Mouse (Mus musculus): ENCODE results near the gene Sebox. TPM values are rescaled to one million over a fixed set of nuclear protein-coding genes. Genes with fewer than 3 reads are reported as not detected.

Sebox gene
- total and polyA plus RNA-seq, 2 experiments from 2014 or later, result 0.71 TPM; not detected in 1

DNA sequence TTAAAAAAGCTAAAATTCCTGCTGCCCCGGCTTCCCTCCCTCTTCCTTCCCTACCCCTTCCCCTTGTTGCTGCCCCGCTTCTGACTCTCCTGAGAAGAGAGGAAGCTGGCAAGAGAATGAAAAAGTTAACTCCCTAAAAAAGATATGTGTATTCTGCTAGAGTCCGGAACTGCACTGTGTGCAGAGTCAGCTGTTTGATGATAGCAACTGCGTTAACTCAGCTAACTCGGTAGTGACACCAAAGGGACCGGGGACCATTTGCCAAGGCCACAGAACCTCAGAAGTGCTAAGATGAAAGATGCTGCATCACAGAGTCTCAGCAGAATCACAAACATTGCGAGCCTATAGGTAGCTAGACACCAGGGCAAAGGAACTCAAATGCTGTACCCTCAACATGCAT is 35.7 kb upstream of the Sebox start:
- Histone ChIP-seq H3K27me3 (ENCODE audit: insufficient read depth, low read length) (no peaks in the 10 kb centered on the region), H3K36me3 (ENCODE audit: insufficient read depth, low read length) (0 out of 2 replicates have a peak, but pooled peaks cover 5% of the 10 kb centered on the region), H3K9ac (replicated peaks; ENCODE audit: low read length, poor library complexity, severe bottlenecking) (no peak overlapping the region), H3K9me3 (ENCODE audit: low read length) (no peaks in the 10 kb centered on the region), H3K4me3 (ENCODE audit: low read depth, low read length) (no peak overlapping the region), H3K4me2 (ENCODE audit: low read depth, low read length, poor library complexity, severe bottlenecking) (no peak overlapping the region), H3K27ac (ENCODE audit: low read depth, low read length) (no peak overlapping the region), H3K4me1 (ENCODE audit: insufficient read depth, low read length) (peaks cover 5% of the 10 kb centered on the region; the same call in 1 of the 2 replicates)
- WGBS, result 87% methylated on average over 7 of the region's 7 CpGs
- no peak for TF ChIP-seq CTCF (IDR thresholded peaks at IDR 0.05)
- ATAC-seq (ENCODE audit: low FRiP score) (no peak), DNase-seq (ENCODE audit: low spot score) (no peak)

DNA sequence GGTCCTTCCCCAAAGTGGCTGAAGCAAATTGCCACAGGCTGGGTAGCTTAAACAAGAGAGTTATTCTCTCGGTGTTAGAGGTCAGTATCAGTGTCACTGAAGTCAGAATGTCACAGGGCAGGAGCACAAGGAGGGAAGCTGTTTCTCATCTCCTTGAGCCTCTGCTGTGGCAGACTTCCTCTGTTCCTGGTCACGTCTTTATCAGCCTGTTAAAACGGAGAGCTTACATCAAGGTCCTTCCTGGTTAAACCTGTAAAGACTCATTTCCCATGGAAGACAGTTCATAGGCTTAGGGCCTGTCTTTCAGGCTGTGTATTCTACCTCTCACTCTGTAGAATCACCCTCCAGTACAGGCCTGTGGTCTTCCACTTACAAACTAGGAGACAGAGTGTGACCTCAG is 35.3 kb upstream of the Sebox start:
- no peak overlapping the region for H3K4me3 ChIP-seq (ENCODE audit: low read depth, low read length)
- no peak overlapping the region for H3K9ac ChIP-seq (replicated peaks; ENCODE audit: low read length, poor library complexity, severe bottlenecking)
- H3K9me3 ChIP-seq (ENCODE audit: low read length), result no peaks in the 10 kb centered on the region
- no peak overlapping the region for H3K4me2 ChIP-seq (ENCODE audit: low read depth, low read length, poor library complexity, severe bottlenecking)
- WGBS, result 78% methylated on average over 3 of the region's 3 CpGs
- no peak for TF ChIP-seq CTCF (IDR thresholded peaks at IDR 0.05)
- H3K36me3 ChIP-seq (ENCODE audit: insufficient read depth, low read length), result peaks cover 7% of the 10 kb centered on the region
- no peak for ATAC-seq (ENCODE audit: low FRiP score)
- peaks cover 5% of the 10 kb centered on the region; the same call in 1 of the 2 replicates for H3K4me1 ChIP-seq (ENCODE audit: insufficient read depth, low read length)
- no peak overlapping the region for H3K27ac ChIP-seq (ENCODE audit: low read depth, low read length)
- DNase-seq (ENCODE audit: low spot score), result no peak
- H3K27me3 ChIP-seq (ENCODE audit: insufficient read depth, low read length), result no peaks in the 10 kb centered on the region

DNA sequence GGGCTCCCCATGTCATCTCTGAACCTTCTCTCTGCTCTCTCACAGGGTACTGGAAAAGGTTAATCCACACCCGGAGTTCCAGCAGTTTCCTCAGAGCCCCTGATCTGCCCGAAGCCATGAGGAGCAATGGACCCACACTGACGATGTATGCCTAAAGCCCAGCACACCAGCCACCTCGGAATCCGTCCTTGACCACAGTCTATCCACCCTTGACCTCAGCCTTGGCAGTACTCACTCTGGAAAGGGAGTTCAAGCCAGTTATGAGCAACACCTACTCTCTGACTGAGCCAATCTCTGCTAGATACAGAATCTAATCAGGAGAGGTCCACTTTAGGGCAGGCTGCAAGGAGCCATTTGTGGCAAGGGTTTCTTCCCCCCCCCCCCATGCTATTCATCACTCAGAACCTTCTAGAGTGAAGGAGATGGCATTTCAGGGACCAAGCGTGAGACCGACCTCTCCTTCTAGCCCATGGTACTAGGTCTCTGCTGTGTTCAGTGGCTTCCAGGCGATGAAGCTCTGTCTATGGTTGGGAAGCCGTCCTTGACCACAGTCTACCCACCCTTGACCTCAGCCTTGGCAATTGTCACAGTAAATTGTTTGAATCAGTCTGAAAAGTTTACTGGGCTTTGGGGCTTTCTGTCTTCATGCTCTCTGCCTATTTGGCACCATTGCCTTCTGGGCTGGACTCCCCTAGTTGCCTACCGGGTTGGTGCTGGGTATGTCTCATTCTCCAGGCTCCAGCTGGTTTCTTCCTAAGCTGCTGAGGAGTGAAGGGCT is 31.7 kb upstream of the Sebox start:
- Histone ChIP-seq H3K27me3 (ENCODE audit: insufficient read depth, low read length) (no peaks in the 10 kb centered on the region), H3K4me3 (ENCODE audit: low read depth, low read length) (no peak overlapping the region), H3K36me3 (ENCODE audit: insufficient read depth, low read length) (peaks cover 24% of the 10 kb centered on the region), H3K9me3 (ENCODE audit: low read length) (no peaks in the 10 kb centered on the region), H3K4me2 (ENCODE audit: low read depth, low read length, poor library complexity, severe bottlenecking) (no peak overlapping the region), H3K9ac (replicated peaks; ENCODE audit: low read length, poor library complexity, severe bottlenecking) (no peak overlapping the region), H3K4me1 (ENCODE audit: insufficient read depth, low read length) (peaks cover under 1% of the 10 kb centered on the region; the same call in 1 of the 2 replicates), H3K27ac (ENCODE audit: low read depth, low read length) (no peak overlapping the region)
- no peak for TF ChIP-seq CTCF (IDR thresholded peaks at IDR 0.05)
- ATAC-seq (ENCODE audit: low FRiP score) (no peak), DNase-seq (ENCODE audit: low spot score) (no peak)
- 94% methylated on average over 10 of the region's 10 CpGs for WGBS

DNA sequence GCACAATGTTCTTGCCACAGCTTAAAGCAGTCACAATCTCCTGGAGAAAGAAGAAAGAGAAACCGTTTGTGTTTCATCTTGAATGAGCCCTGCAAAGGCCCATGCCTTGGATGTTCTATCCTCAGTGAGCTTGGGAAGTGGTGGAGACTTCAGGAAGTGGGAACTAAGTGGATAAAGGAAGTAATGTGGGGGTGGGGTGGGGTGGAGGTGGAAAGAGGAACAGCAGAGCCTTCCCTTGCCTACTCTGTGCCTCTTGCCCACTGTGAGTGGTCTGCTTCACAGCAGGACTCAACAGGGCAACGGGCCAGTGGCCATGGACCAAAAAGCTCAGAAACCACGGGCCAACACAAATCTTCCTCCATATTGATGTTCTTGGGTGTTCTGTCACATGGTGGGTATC is 28.0 kb upstream of the Sebox start:
- Histone ChIP-seq H3K27me3 (ENCODE audit: insufficient read depth, low read length) (no peaks in the 10 kb centered on the region), H3K36me3 (ENCODE audit: insufficient read depth, low read length) (peaks cover 30% of the 10 kb centered on the region), H3K4me3 (ENCODE audit: low read depth, low read length) (no peak overlapping the region), H3K4me1 (ENCODE audit: insufficient read depth, low read length) (no peaks in the 10 kb centered on the region), H3K9ac (replicated peaks; ENCODE audit: low read length, poor library complexity, severe bottlenecking) (no peak overlapping the region), H3K9me3 (ENCODE audit: low read length) (no peaks in the 10 kb centered on the region), H3K4me2 (ENCODE audit: low read depth, low read length, poor library complexity, severe bottlenecking) (no peak overlapping the region), H3K27ac (ENCODE audit: low read depth, low read length) (no peak overlapping the region)
- 78% methylated on average over 3 of the region's 3 CpGs for WGBS
- TF ChIP-seq CTCF (IDR thresholded peaks at IDR 0.05), result no peak
- ATAC-seq (ENCODE audit: low FRiP score), result no peak
- DNase-seq (ENCODE audit: low spot score), result no peak

- Histone ChIP-seq H3K4me1 (ENCODE audit: insufficient read depth, low read length) (no peaks in the 10 kb centered on the region), H3K27ac (ENCODE audit: low read depth, low read length) (no peak overlapping the region), H3K4me3 (ENCODE audit: low read depth, low read length) (no peak overlapping the region), H3K27me3 (ENCODE audit: insufficient read depth, low read length) (no peaks in the 10 kb centered on the region), H3K4me2 (ENCODE audit: low read depth, low read length, poor library complexity, severe bottlenecking) (no peak overlapping the region), H3K9me3 (ENCODE audit: low read length) (no peaks in the 10 kb centered on the region), H3K36me3 (ENCODE audit: insufficient read depth, low read length) (peaks cover 46% of the 10 kb centered on the region), H3K9ac (replicated peaks; ENCODE audit: low read length, poor library complexity, severe bottlenecking) (no peak overlapping the region)
- no peak for TF ChIP-seq CTCF (IDR thresholded peaks at IDR 0.05)
- DNase-seq (ENCODE audit: low spot score) (no peak), ATAC-seq (ENCODE audit: low FRiP score) (no peak)
- WGBS, result 67% methylated on average over 7 of the region's 7 CpGs
Observed at GRCm38 (mm10) chr11:78483639-78484038, 19.6 kb upstream of the Sebox start.

- Histone ChIP-seq H3K4me2 (ENCODE audit: low read depth, low read length, poor library complexity, severe bottlenecking) (no peak overlapping the region), H3K27me3 (ENCODE audit: insufficient read depth, low read length) (no peaks in the 10 kb centered on the region), H3K4me1 (ENCODE audit: insufficient read depth, low read length) (0 out of 2 replicates have a peak, but pooled peaks cover 4% of the 10 kb centered on the region), H3K4me3 (ENCODE audit: low read depth, low read length) (no peak overlapping the region), H3K9ac (replicated peaks; ENCODE audit: low read length, poor library complexity, severe bottlenecking) (no peak overlapping the region), H3K36me3 (ENCODE audit: insufficient read depth, low read length) (peaks cover 33% of the 10 kb centered on the region), H3K27ac (ENCODE audit: low read depth, low read length) (no peak overlapping the region), H3K9me3 (ENCODE audit: low read length) (no peaks in the 10 kb centered on the region)
- ATAC-seq (ENCODE audit: low FRiP score) (no peak), DNase-seq (ENCODE audit: low spot score) (peak; percentile 77)
- peak; percentile 90 for TF ChIP-seq CTCF (IDR thresholded peaks at IDR 0.05)
- WGBS, result 5% methylated on average over 8 of the region's 8 CpGs
Observed at GRCm38 (mm10) chr11:78488168-78488567, 15.1 kb upstream of the Sebox start.

Measured in midbrain, postnatal 0 days (tissue).